Mouse (Mus musculus) testis, adult 2 months (tissue): ENCODE results near the gene Olfr765. TPM values are rescaled to one million over a fixed set of nuclear protein-coding genes. Genes with fewer than 3 reads are reported as not detected.
"Not testable (repeated sequence)": the region's sequence is repeated elsewhere in the genome, so short reads cannot be mapped to it uniquely, and the experiment has no call there.

ENCODE experiments used
- H3K27ac ChIP-seq: fragments of 200-500 bp; 2 replicates; pipeline ENCODE4 v1.5.1; 2012; ENCODE audit warnings: low read depth, low read length; ENCODE audit not compliant: control insufficient read depth, insufficient read depth
- H3K27me3 ChIP-seq: fragments of 200-500 bp; 2 replicates; pipeline ENCODE4 v1.6.1; 2012; ENCODE audit warnings: mild to moderate bottlenecking, low read length, moderate library complexity; ENCODE audit not compliant: control insufficient read depth, insufficient read depth
- H3K36me3 ChIP-seq: fragments of 200-500 bp; 2 replicates; pipeline ENCODE4 v1.6.1; 2012; ENCODE audit warnings: mild to moderate bottlenecking, low read length; ENCODE audit not compliant: control insufficient read depth, insufficient read depth
- H3K4me1 ChIP-seq: fragments of 200-500 bp; 2 replicates; pipeline ENCODE4 v1.6.1; 2012; ENCODE audit warnings: low read length; ENCODE audit not compliant: control insufficient read depth, insufficient read depth
- H3K4me3 ChIP-seq: fragments of 200-500 bp; 2 replicates; pipeline ENCODE4 v1.5.1; 2012; ENCODE audit warnings: low read depth, mild to moderate bottlenecking, low read length, moderate library complexity, mixed read lengths; ENCODE audit not compliant: control insufficient read depth
- CTCF ChIP-seq: fragments of 200-500 bp; IDR thresholded peaks from 2 replicates; pipeline ENCODE4 v1.5.1; 2012; ENCODE audit warnings: low read depth, mild to moderate bottlenecking, inconsistent platforms, low read length, moderate library complexity; ENCODE audit not compliant: control insufficient read depth, insufficient read depth, insufficient replicate concordance
- POLR2A ChIP-seq: fragments of 200-500 bp; IDR thresholded peaks from 2 replicates; pipeline ENCODE4 v1.6.1; 2012; ENCODE audit warnings: low read depth, mild to moderate bottlenecking, inconsistent platforms, low read length, moderate library complexity; ENCODE audit not compliant: control insufficient read depth
- polyA plus RNA-seq: library from polyadenylated mRNA; depleted of rRNA; stranded (reverse); fragments of >200 nt; gene quantifications from 2 replicates; pipeline ENCODE4 v1.2.3, GENCODE M21; 2012; rRNA removed

Olfr765 gene
- polyA plus RNA-seq, 1 experiment: not detected

DNA sequence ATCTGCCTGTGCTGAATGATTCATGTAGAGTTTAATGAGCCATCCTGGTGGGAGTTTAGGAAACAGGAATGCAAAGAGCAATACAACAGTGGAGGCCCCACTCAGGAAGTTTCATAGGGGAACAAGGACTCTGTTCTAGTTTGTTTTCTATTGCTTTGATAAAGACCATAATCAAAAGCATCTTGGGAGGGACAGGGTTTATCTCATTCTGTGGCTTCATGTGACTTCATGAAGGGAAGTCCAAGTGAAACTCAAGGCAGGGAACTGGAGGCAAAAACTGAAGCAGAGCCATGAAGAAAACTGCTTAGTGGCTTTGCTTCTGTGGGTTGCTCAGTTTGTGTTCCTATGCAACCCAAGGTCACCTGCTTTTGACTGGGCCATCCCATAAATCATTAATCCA, 35.3 kb downstream of the Olfr765 start:
- Histone ChIP-seq H3K4me1 (no peaks in the 10 kb centered on the region), H3K36me3 (no peaks in the 10 kb centered on the region), H3K27me3 (no peaks in the 10 kb centered on the region), H3K27ac (no peak overlapping the region), H3K4me3 (no peak overlapping the region)
- TF ChIP-seq POLR2A (no peak), CTCF (no peak)

DNA sequence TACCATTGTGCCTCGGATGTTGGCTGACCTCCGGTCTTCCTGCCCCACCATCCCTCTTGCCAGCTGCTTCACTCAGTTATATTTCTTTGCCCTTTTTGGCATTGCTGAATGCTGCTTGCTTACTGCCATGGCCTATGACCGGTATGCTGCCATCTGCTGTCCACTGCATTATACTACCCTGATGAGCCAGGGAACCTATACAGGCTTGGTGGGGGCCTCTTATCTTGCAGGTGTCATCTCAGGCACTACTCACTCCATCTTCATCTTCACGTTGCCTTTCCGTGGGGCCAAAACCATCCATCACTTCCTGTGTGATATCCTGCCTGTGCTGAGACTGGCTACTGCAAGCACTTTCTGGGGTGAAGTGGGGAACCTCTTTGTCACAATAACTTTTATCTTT, 38.3 kb downstream of the Olfr765 start:
- not testable (repeated sequence) for H3K27ac ChIP-seq, H3K36me3 ChIP-seq, H3K4me3 ChIP-seq, H3K4me1 ChIP-seq, H3K27me3 ChIP-seq

DNA sequence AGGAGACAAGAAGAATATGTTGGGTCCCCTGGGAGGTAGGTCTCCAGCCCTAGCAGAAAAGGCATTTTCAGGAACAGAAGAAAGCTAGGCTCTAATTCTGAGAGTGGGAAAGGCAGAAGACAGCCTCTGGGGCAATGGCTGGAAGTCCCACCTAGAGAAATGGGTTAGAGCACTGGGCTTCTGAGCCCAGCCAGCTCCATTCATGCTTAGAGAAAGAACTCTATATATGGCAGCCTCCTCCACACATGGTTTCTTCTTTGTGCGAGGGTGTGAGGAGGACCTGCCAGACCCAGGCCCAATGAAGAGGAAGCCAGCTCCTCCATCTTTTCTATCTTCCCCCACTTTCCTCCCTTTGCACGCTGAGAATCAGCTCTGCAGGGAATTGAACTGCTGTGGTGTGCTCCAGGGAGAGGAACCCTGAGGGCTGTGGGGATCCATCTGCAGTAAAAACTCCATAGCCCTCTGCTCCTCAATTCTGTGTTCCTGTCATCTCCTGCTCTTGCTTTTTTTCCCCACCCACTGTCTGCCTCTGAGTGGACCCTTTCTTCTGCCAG, 39.4 kb downstream of the Olfr765 start, which contains the start of gene Olfr763:
TSS of gene Olfr763 (plus strand) at position 504 of the 554 bp plus-strand sequence.
- no peak within 1 kb of the TSS for H3K4me3 ChIP-seq
- TF ChIP-seq CTCF (no peak), POLR2A (no peak)

DNA sequence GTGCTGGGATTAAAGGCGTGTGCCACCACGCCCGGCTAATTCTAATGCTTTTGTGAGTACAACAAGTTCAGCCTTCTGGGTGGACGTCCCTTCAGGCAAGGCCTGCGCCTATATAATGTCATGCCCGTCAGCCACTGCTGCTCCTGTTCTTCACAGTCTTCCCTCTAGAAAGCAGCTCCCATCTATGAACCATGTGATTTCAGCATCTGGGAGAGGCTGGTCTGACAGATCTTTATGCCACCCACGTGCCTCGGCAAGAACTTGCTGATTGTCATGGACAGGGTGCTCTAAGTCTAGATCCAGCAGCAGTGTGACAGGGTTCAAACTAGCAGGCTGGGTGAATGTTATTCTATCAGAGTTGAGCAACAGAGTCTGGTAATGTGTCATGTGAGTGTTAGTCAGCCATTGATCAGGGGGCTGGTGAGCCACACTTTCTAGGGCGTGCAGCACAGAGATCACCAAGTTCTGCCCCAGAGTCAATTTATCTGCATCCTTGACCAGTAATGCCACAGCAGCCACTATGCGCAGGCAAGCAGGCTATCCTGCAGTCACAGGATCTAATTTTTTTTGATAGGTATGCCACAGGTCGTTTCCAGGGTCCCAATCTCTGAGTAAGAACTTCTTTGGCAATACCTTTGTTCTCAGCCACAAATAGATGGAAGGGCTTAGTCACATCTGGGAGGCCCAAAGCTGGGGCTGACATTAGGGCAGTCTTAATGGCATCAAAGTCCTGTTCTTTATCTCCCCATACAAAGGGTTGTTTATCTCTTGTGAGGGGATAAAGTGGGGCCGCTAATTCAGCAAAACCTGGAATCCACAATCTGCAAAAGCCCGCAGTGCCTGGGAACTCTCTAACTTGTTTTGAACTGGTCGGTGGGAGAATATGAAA, 45.5 kb downstream of the Olfr765 start:
- TF ChIP-seq CTCF (no peak), POLR2A (no peak)
- Histone ChIP-seq H3K36me3 (no peaks in the 10 kb centered on the region), H3K4me3 (no peak overlapping the region), H3K27ac (no peak overlapping the region), H3K4me1 (no peaks in the 10 kb centered on the region), H3K27me3 (no peaks in the 10 kb centered on the region)

More for the DNA sequence above, 39.4 kb downstream of the Olfr765 start, which contains the start of gene Olfr763:
- H3K27ac ChIP-seq: no peak within 1 kb of the TSS
- no peaks in the 10 kb centered on the region for H3K27me3 ChIP-seq
- no peaks in the 10 kb centered on the region for H3K36me3 ChIP-seq
- no peaks in the 10 kb centered on the region for H3K4me1 ChIP-seq

DNA sequence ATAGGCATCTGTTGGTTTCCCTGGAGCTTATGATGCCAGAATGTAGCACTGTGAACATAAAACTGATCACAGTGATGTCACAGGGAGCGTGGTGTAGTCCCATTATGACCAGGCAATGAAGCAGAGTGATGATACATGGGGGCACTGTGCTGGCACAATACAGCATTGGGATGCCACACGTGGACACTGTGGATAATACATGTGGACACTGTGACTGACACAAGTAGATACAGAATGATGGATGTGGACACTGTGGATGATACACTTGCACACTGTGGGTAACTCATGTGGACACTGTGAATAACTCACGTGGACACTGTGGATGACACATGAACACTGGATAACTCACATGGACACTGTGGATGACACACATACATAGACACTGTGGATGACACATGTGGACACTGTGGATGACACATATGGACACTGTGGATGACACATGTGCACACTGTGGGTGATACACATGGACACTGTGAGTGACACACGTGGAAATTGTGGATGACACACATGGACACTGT, 53.2 kb downstream of the Olfr765 start:
- H3K27ac ChIP-seq: no peak overlapping the region
- no peak overlapping the region for H3K4me3 ChIP-seq
- TF ChIP-seq CTCF: no peak
- TF ChIP-seq POLR2A: no peak
- H3K4me1 ChIP-seq: no peaks in the 10 kb centered on the region
- H3K27me3 ChIP-seq: no peaks in the 10 kb centered on the region
- no peaks in the 10 kb centered on the region for H3K36me3 ChIP-seq

DNA sequence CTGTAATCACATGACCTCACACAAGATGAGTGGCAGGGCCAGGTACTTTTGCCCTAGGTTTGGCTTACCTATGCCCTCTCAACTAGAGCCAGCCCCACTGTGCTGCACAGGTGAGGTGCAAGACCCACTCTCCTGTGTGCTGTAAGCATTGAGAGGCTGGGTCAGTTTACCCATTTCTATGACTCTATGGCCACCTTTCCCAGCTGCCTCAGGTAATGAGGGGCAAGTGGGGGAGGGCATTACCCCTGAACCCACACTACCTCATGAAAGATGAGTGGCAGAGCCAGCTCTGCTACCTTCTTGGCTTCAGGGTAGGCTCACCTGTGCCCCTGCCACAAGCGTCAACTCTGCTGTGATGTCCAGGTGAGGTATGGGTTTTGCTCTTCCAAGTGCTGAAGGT, 54.0 kb downstream of the Olfr765 start:
- Histone ChIP-seq H3K4me1 (no peaks in the 10 kb centered on the region), H3K27ac (no peak overlapping the region)

More for the DNA sequence above, 54.0 kb downstream of the Olfr765 start:
- TF ChIP-seq CTCF: no peak
- TF ChIP-seq POLR2A: no peak
- Histone ChIP-seq H3K27me3 (no peaks in the 10 kb centered on the region), H3K36me3 (no peaks in the 10 kb centered on the region), H3K4me3 (no peak overlapping the region)

Other genes starting within 250 kb of the Olfr765 start
- 8.9 and 10.4 TPM in 2 replicates for gene Dnajc14, start 245.9 kb downstream of the Olfr765 start, polyA plus RNA-seq
- gene Tmem198b, start 245.6 kb downstream of the Olfr765 start, polyA plus RNA-seq: 7.7 and 8.2 TPM in 2 replicates
- gene Sarnp, start 232.7 kb downstream of the Olfr765 start, polyA plus RNA-seq: 11.0 and 13.2 TPM in 2 replicates
- gene Ormdl2, start 228.4 kb downstream of the Olfr765 start, polyA plus RNA-seq: 77.4 and 91.8 TPM in 2 replicates
- gene Gdf11, start 158.3 kb downstream of the Olfr765 start, polyA plus RNA-seq: 0.82 and 0.93 TPM in 2 replicates
- gene Cd63, start 149.0 kb downstream of the Olfr765 start, polyA plus RNA-seq: 28.8 and 30.9 TPM in 2 replicates
- gene Rdh5, start 127.1 kb downstream of the Olfr765 start, polyA plus RNA-seq: 7.5 and 8.9 TPM in 2 replicates
- 97.9 and 108 TPM in 2 replicates for gene Bloc1s1, start 126.0 kb downstream of the Olfr765 start, polyA plus RNA-seq
- gene Itga7, start 116.2 kb downstream of the Olfr765 start, polyA plus RNA-seq: 19.0 and 19.1 TPM in 2 replicates
- gene Mettl7b, start 89.0 kb downstream of the Olfr765 start, polyA plus RNA-seq: 1.3 and 1.6 TPM in 2 replicates
- not detected in 2 replicates for gene Olfr9, start 60.6 kb downstream of the Olfr765 start, polyA plus RNA-seq
- not detected in 2 replicates for gene Olfr763, start 39.2 kb downstream of the Olfr765 start, polyA plus RNA-seq
- gene Olfr764-ps1, start 10.1 kb downstream of the Olfr765 start, polyA plus RNA-seq: 0.04 TPM in 1 of 2 replicates, not detected in the other
- gene Olfr766-ps1, start 19.0 kb upstream of the Olfr765 start, polyA plus RNA-seq: not detected in 2 replicates
- not detected in 2 replicates for gene Olfr767, start 32.9 kb upstream of the Olfr765 start, polyA plus RNA-seq
- gene Olfr768, start 49.4 kb upstream of the Olfr765 start, polyA plus RNA-seq: not detected in 2 replicates
- not detected in 2 replicates for gene Olfr769, start 67.9 kb upstream of the Olfr765 start, polyA plus RNA-seq
- gene Olfr770, start 89.0 kb upstream of the Olfr765 start, polyA plus RNA-seq: not detected in 2 replicates
- gene Olfr771, start 114.8 kb upstream of the Olfr765 start, polyA plus RNA-seq: not detected in 2 replicates
- not detected in 2 replicates for gene Olfr772, start 127.9 kb upstream of the Olfr765 start, polyA plus RNA-seq
- gene Olfr773, start 137.4 kb upstream of the Olfr765 start, polyA plus RNA-seq: not detected in 2 replicates
- not detected in 2 replicates for gene Olfr774, start 186.2 kb upstream of the Olfr765 start, polyA plus RNA-seq
- gene Olfr775, start 198.4 kb upstream of the Olfr765 start, polyA plus RNA-seq: not detected in 2 replicates
- gene Olfr776, start 209.1 kb upstream of the Olfr765 start, polyA plus RNA-seq: not detected in 2 replicates
- not detected in 2 replicates for gene Olfr777, start 221.5 kb upstream of the Olfr765 start, polyA plus RNA-seq